Mouse (Mus musculus): ENCODE measurements around the gene Mypop.

Gene Mypop

GRCm38 (mm10) chr7:19017909-19018308 lies 26.9 kb downstream of the Mypop start:
- DNase-seq (ENCODE audit: low spot score in 2 of 2) = no peak

- no peak for DNase-seq (ENCODE audit: low spot score in 2 of 2)
Observed at GRCm38 (mm10) chr7:19021048-19021447, 30.0 kb downstream of the Mypop start.

- DNase-seq (ENCODE audit: low spot score in 2 of 2) = no peak
Observed at GRCm38 (mm10) chr7:19022189-19022958, 31.3 kb downstream of the Mypop start.

GRCm38 (mm10) chr7:19023357-19023814 lies 32.3 kb downstream of the Mypop start, which contains the start of gene Foxa3:
Foxa3 (minus strand) TSS chr7:19023538.
- peak; percentile 48 to 53 for DNase-seq (ENCODE audit: low spot score in 2 of 2)

GRCm38 (mm10) chr7:19024096-19024506 lies 33.1 kb downstream of the Mypop start, which contains the start of gene Sympk:
Sympk (plus strand) TSS chr7:19024377.
- peak; percentile 97 for DNase-seq (ENCODE audit: low spot score in 2 of 2)

GRCm38 (mm10) chr7:19024581-19025255 lies 33.7 kb downstream of the Mypop start:
- peak; percentile 53 to 57 for DNase-seq (ENCODE audit: low spot score in 2 of 2)

GRCm38 (mm10) chr7:19028067-19028466 lies 37.0 kb downstream of the Mypop start:
- no peak for DNase-seq (ENCODE audit: low spot score in 2 of 2)

GRCm38 (mm10) chr7:19029084-19029653 lies 38.1 kb downstream of the Mypop start:
- peak in 1 of 2 experiments; percentile 62 for DNase-seq (ENCODE audit: low spot score in 2 of 2)

GRCm38 (mm10) chr7:19031641-19032040 lies 40.6 kb downstream of the Mypop start:
- DNase-seq (ENCODE audit: low spot score in 2 of 2) = no peak

GRCm38 (mm10) chr7:19044616-19045015 lies 53.6 kb downstream of the Mypop start:
- no peak for DNase-seq (ENCODE audit: low spot score in 2 of 2)

- DNase-seq (ENCODE audit: low spot score in 2 of 2) = no peak
Observed at GRCm38 (mm10) chr7:19046286-19047069, 55.4 kb downstream of the Mypop start.

GRCm38 (mm10) chr7:19048006-19048527 lies 57.0 kb downstream of the Mypop start:
- DNase-seq (ENCODE audit: low spot score in 2 of 2) = no peak

- no peak for DNase-seq (ENCODE audit: low spot score in 2 of 2)
Observed at GRCm38 (mm10) chr7:19049252-19049651, 58.2 kb downstream of the Mypop start.

GRCm38 (mm10) chr7:19050172-19050571 lies 59.1 kb downstream of the Mypop start:
- DNase-seq (ENCODE audit: low spot score in 2 of 2) = no peak

- no peak for DNase-seq (ENCODE audit: low spot score in 2 of 2)
Observed at GRCm38 (mm10) chr7:19051161-19051560, 60.1 kb downstream of the Mypop start.
